Mouse (Mus musculus): Measurements from ENCODE around the gene Gm11567. TPM values are rescaled to one million over a fixed set of nuclear protein-coding genes. Genes with fewer than 3 reads are reported as not detected.

Gm11567 gene
- not detected for polyA plus RNA-seq (2017; shearing (Covaris generic))

GRCm38 (mm10) chr11:99878887-99879286 is at the start of gene Gm11567:
Gene Gm11567, plus strand, starts transcription at chr11:99879187.

DNA sequence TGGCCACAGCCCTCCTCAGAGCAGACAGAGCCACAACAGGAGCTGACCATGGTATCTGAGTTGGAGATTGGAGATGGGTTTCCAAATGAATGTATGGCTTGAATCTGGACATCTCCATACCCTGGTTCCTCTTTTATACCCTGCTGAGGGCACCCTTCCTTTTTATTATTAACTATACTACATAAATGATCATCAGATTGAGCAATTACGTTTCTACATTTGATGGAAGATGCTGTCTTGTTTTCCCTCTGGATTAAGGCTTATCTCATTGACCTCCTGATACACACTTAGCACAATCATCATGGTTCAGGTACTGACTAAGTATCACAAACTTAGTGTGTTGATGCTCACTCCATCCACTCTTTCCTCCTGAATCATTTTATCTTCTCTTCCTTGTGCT is 41.0 kb upstream of the Gm11567 start, which contains the start of gene 2300003K06Rik:
Gene 2300003K06Rik (minus strand): TSS at position 101 of the 400 bp plus-strand sequence.

GRCm38 (mm10) chr11:99851508-99851907 is 27.5 kb upstream of the Gm11567 start, which contains the start of gene Krtap4-16:
Gene Krtap4-16, minus strand, starts transcription at chr11:99851608.

DNA sequence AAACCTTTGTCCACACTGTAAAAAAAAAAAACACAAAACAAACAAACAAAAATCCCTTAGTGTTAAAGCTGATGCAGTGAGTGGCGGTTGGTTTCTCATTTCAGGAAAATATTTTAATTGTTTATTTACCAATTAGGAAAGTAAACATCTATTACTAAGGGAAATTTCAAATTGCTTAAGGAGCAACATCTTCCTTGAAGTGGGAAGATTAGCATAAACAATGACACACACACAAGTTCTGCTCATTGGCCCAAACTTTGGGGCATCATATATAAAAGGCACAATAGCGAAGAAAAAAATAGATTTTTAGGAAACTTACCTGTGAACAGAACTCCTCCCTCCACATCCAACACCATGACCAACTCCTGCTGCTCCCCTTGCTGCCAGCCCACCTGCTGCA is 21.4 kb upstream of the Gm11567 start, which contains the start of gene Gm11568:
Gene Gm11568 (plus strand): TSS at position 301 of the 400 bp plus-strand sequence.

GRCm38 (mm10) chr11:99864176-99864575 is 14.8 kb upstream of the Gm11567 start, which contains the start of gene Gm11559:
Gene Gm11559, plus strand, starts transcription at chr11:99864476.

GRCm38 (mm10) chr11:99873089-99873488 is 5.9 kb upstream of the Gm11567 start, which contains the start of gene Krtap9-1:
Gene Krtap9-1, plus strand, starts transcription at chr11:99873389.

GRCm38 (mm10) chr11:99907620-99908019 is 28.6 kb downstream of the Gm11567 start, which contains the start of gene Krtap31-1:
Gene Krtap31-1, plus strand, starts transcription at chr11:99907920.

GRCm38 (mm10) chr11:99914451-99914850 is 35.5 kb downstream of the Gm11567 start, which contains the start of gene Gm11565:
Gene Gm11565, plus strand, starts transcription at chr11:99914751.

Other genes starting within 250 kb of the Gm11567 start
- not detected for gene Krtap4-2, start 244.1 kb upstream of the Gm11567 start, polyA plus RNA-seq (2017; shearing (Covaris generic))
- not detected for gene Krtap4-7, start 235.1 kb upstream of the Gm11567 start, polyA plus RNA-seq (2017; shearing (Covaris generic))
- gene Gm11555, start 229.0 kb upstream of the Gm11567 start, polyA plus RNA-seq (2017; shearing (Covaris generic)), result not detected
- not detected for gene Gm11563, start 220.2 kb upstream of the Gm11567 start, polyA plus RNA-seq (2017; shearing (Covaris generic))
- not detected for gene Krtap4-6, start 213.2 kb upstream of the Gm11567 start, polyA plus RNA-seq (2017; shearing (Covaris generic))
- gene Gm14190, start 188.4 kb upstream of the Gm11567 start, polyA plus RNA-seq (2017; shearing (Covaris generic)), result not detected
- gene Gm14180, start 144.9 kb upstream of the Gm11567 start, polyA plus RNA-seq (2017; shearing (Covaris generic)), result not detected
- gene Gm11595, start 106.3 kb upstream of the Gm11567 start, polyA plus RNA-seq (2017; shearing (Covaris generic)), result not detected
- gene Krtap4-8, start 98.5 kb upstream of the Gm11567 start, polyA plus RNA-seq (2017; shearing (Covaris generic)), result not detected
- not detected for gene Krtap4-9, start 94.0 kb upstream of the Gm11567 start, polyA plus RNA-seq (2017; shearing (Covaris generic))
- gene Gm11596, start 85.7 kb upstream of the Gm11567 start, polyA plus RNA-seq (2017; shearing (Covaris generic)), result not detected
- gene Gm11569, start 80.3 kb upstream of the Gm11567 start, polyA plus RNA-seq (2017; shearing (Covaris generic)), result not detected
- not detected for gene Gm11554, start 74.7 kb upstream of the Gm11567 start, polyA plus RNA-seq (2017; shearing (Covaris generic))
- not detected for gene Krtap4-13, start 69.3 kb upstream of the Gm11567 start, polyA plus RNA-seq (2017; shearing (Covaris generic))
- gene Gm11564, start 63.5 kb upstream of the Gm11567 start, polyA plus RNA-seq (2017; shearing (Covaris generic)), result not detected
- not detected for gene 2300003K06Rik, start 41.1 kb upstream of the Gm11567 start, polyA plus RNA-seq (2017; shearing (Covaris generic))
- not detected for gene Krtap4-16, start 27.6 kb upstream of the Gm11567 start, polyA plus RNA-seq (2017; shearing (Covaris generic))
- gene Gm11568, start 21.3 kb upstream of the Gm11567 start, polyA plus RNA-seq (2017; shearing (Covaris generic)), result not detected
- not detected for gene Gm11559, start 14.7 kb upstream of the Gm11567 start, polyA plus RNA-seq (2017; shearing (Covaris generic))
- gene Krtap9-1, start 5.8 kb upstream of the Gm11567 start, polyA plus RNA-seq (2017; shearing (Covaris generic)), result not detected
- gene Krtap31-1, start 28.7 kb downstream of the Gm11567 start, polyA plus RNA-seq (2017; shearing (Covaris generic)), result not detected
- gene Gm11565, start 35.6 kb downstream of the Gm11567 start, polyA plus RNA-seq (2017; shearing (Covaris generic)), result not detected
- gene Krtap31-2, start 57.1 kb downstream of the Gm11567 start, polyA plus RNA-seq (2017; shearing (Covaris generic)), result not detected
- gene Krtap9-5, start 69.3 kb downstream of the Gm11567 start, polyA plus RNA-seq (2017; shearing (Covaris generic)), result not detected
- not detected for gene Krtap29-1, start 99.9 kb downstream of the Gm11567 start, polyA plus RNA-seq (2017; shearing (Covaris generic))
- gene Krtap16-1, start 107.4 kb downstream of the Gm11567 start, polyA plus RNA-seq (2017; shearing (Covaris generic)), result not detected
- gene Krtap17-1, start 114.8 kb downstream of the Gm11567 start, polyA plus RNA-seq (2017; shearing (Covaris generic)), result not detected
- not detected for gene Krt33a, start 137.0 kb downstream of the Gm11567 start, polyA plus RNA-seq (2017; shearing (Covaris generic))
- gene Krt33b, start 150.7 kb downstream of the Gm11567 start, polyA plus RNA-seq (2017; shearing (Covaris generic)), result not detected
- not detected for gene Krt34, start 162.4 kb downstream of the Gm11567 start, polyA plus RNA-seq (2017; shearing (Covaris generic))
- gene Krt31, start 171.4 kb downstream of the Gm11567 start, polyA plus RNA-seq (2017; shearing (Covaris generic)), result not detected
- not detected for gene Krt32, start 209.0 kb downstream of the Gm11567 start, polyA plus RNA-seq (2017; shearing (Covaris generic))
- not detected for gene Krt35, start 217.1 kb downstream of the Gm11567 start, polyA plus RNA-seq (2017; shearing (Covaris generic))
- not detected for gene Krt36, start 226.4 kb downstream of the Gm11567 start, polyA plus RNA-seq (2017; shearing (Covaris generic))
- gene Krt13, start 242.4 kb downstream of the Gm11567 start, polyA plus RNA-seq (2017; shearing (Covaris generic)), result not detected